Comparison of ENCODE assay signal across 12 mouse cellular contexts in genomic region chr2:169996501-169997237, GRCm38 (mm10).
A peak's percentile ranks its signal among the peaks of the same experiment; 100 is the strongest.
DNase-seq lines count a peak whose midpoint lies in the region; ATAC-seq lines count a peak whose summit lies in the region.
"Had no signal": no experiment of that assay in that cellular context is flagged by ENCODE, and none has a peak within 500 bp of the region (broad histone marks: within the 10 kb centered on the region; RNA-seq: fewer than 3 reads in every experiment).

No protein-coding gene starts in this region.

- H3K36me3 ChIP-seq in forebrain, embryonic 10.5 days (replicated peaks), result no peaks in the 10 kb centered on the region
- no peaks in the 10 kb centered on the region for H3K36me3 ChIP-seq in forebrain, embryonic 12.5 days (replicated peaks)
- no peaks in the 10 kb centered on the region for H3K36me3 ChIP-seq in kidney, embryonic 16.5 days (ENCODE audit: insufficient read depth, low read length)
- no peaks in the 10 kb centered on the region for H3K36me3 ChIP-seq in stomach, embryonic 15.5 days

- H3K4me1 ChIP-seq in forebrain, embryonic 10.5 days, result peaks cover 49% of the 10 kb centered on the region
- peaks cover 42% of the 10 kb centered on the region for H3K4me1 ChIP-seq in forebrain, embryonic 12.5 days
- peaks cover 49% of the 10 kb centered on the region for H3K4me1 ChIP-seq in kidney, embryonic 16.5 days (ENCODE audit: insufficient read depth, low read length)
- H3K4me1 ChIP-seq in stomach, embryonic 15.5 days, result peaks cover 23% of the 10 kb centered on the region

- DNase-seq in forebrain, embryonic 10.5 days (ENCODE audit: extremely low spot score, low spot score), result no peak
- DNase-seq in retina, postnatal 1 day, result peak; percentile 41
- DNase-seq in retina, embryonic 14.5 days (ENCODE audit: low spot score), result no peak
- DNase-seq in ovary, postnatal 14 days (ENCODE audit: low spot score), result no peak
- no peak for DNase-seq in thymus, postnatal 25 days
- DNase-seq: B cell, adult 2 months; cerebellum, adult 2 months; layer of hippocampus, postnatal 36 days; right cerebral cortex, postnatal 25 days had no signal

- H3K27me3 ChIP-seq in forebrain, embryonic 10.5 days (ENCODE audit: poor library complexity, severe bottlenecking), result peaks cover 12% of the 10 kb centered on the region
- 0 out of 2 replicates have a peak, but pooled peaks cover 8% of the 10 kb centered on the region for H3K27me3 ChIP-seq in forebrain, embryonic 12.5 days
- no peaks in the 10 kb centered on the region for H3K27me3 ChIP-seq in kidney, embryonic 16.5 days (ENCODE audit: insufficient read depth, low read length)
- no peaks in the 10 kb centered on the region; the same call in 1 of the 2 replicates for H3K27me3 ChIP-seq in stomach, embryonic 15.5 days (replicated peaks)

- 67% methylated on average over 16 of the region's 16 CpGs for WGBS in forebrain, embryonic 10.5 days
- WGBS in forebrain, embryonic 12.5 days, result 62% methylated on average over 16 of the region's 16 CpGs
- 21% methylated on average over 16 of the region's 16 CpGs for WGBS in kidney, embryonic 16.5 days
- 42% methylated on average over 16 of the region's 16 CpGs for WGBS in stomach, embryonic 15.5 days

- H3K27ac ChIP-seq in forebrain, embryonic 10.5 days, result 0 out of 2 replicates have a peak overlapping the region, but pooled peaks have one; percentile 9
- no peak overlapping the region for H3K27ac ChIP-seq in forebrain, embryonic 12.5 days
- peak overlapping the region; percentile 68 for H3K27ac ChIP-seq in kidney, embryonic 16.5 days (ENCODE audit: low read length)
- H3K27ac ChIP-seq in stomach, embryonic 15.5 days, result peak overlapping the region; percentile 23

- no peaks in the 10 kb centered on the region for H3K9me3 ChIP-seq in forebrain, embryonic 10.5 days
- H3K9me3 ChIP-seq in forebrain, embryonic 12.5 days, result no peaks in the 10 kb centered on the region
- no peaks in the 10 kb centered on the region for H3K9me3 ChIP-seq in kidney, embryonic 16.5 days (ENCODE audit: low read length)
- no peaks in the 10 kb centered on the region for H3K9me3 ChIP-seq in stomach, embryonic 15.5 days

- no peak overlapping the region for H3K4me2 ChIP-seq in forebrain, embryonic 12.5 days
- H3K4me2 ChIP-seq in kidney, embryonic 16.5 days (replicated peaks; ENCODE audit: low read depth, low read length), result peak overlapping the region; percentile 48
- H3K4me2 ChIP-seq in stomach, embryonic 15.5 days, result no peak overlapping the region

- ATAC-seq in forebrain, embryonic 12.5 days (ENCODE audit: low FRiP score), result no peak
- ATAC-seq in kidney, embryonic 16.5 days (ENCODE audit: low FRiP score, low TSS enrichment), result peak; percentile 62
- ATAC-seq in stomach, embryonic 15.5 days (ENCODE audit: insufficient read depth, low FRiP score, low read depth), result no peak

- no peak overlapping the region for H3K4me3 ChIP-seq in forebrain, embryonic 10.5 days
- no peak overlapping the region for H3K4me3 ChIP-seq in forebrain, embryonic 12.5 days (replicated peaks)
- peak overlapping the region; percentile 14; the same call in 1 of the 2 replicates for H3K4me3 ChIP-seq in kidney, embryonic 16.5 days (ENCODE audit: low read length)
- no peak overlapping the region for H3K4me3 ChIP-seq in stomach, embryonic 15.5 days (replicated peaks)

- H3K9ac ChIP-seq in forebrain, embryonic 12.5 days, result no peak overlapping the region
- H3K9ac ChIP-seq in kidney, embryonic 16.5 days (replicated peaks; ENCODE audit: low read length), result no peak overlapping the region
- H3K9ac ChIP-seq in stomach, embryonic 15.5 days, result no peak overlapping the region
